Mouse (Mus musculus): ENCODE results near the gene Mon2.

GRCm38 (mm10) chr10:123108121-123108520 is 31.8 kb upstream of the Mon2 start:
- TF ChIP-seq CTCF (IDR thresholded peaks at IDR 0.05; ENCODE audit: insufficient read depth, low read length) = no peak
- no peak for TF ChIP-seq POLR2A (IDR thresholded peaks at IDR 0.05; ENCODE audit: borderline replicate concordance, extremely low read depth, low read depth, low read length)
